Mouse (Mus musculus): ENCODE data around the gene Sema4d.

- no peak for TF ChIP-seq CTCF (IDR thresholded peaks at IDR 0.05; ENCODE audit: low read depth)
- TF ChIP-seq EP300 (IDR thresholded peaks at IDR 0.05; ENCODE audit: low read depth) = no peak
Observed at GRCm38 (mm10) chr13:51716350-51717263, 76.9 kb downstream of the Sema4d start.
